Mouse (Mus musculus): ENCODE measurements around the gene Abi2.

GRCm38 (mm10) chr1:60469491-60469890 lies 60.1 kb downstream of the Abi2 start:
- TF ChIP-seq MAX (IDR thresholded peaks at IDR 0.05): no peak
- no peak for TF ChIP-seq CTCF (IDR thresholded peaks at IDR 0.05; ENCODE audit: control insufficient read depth, insufficient read depth, insufficient read length)
- no peak for TF ChIP-seq CEBPB (IDR thresholded peaks at IDR 0.05; ENCODE audit: low read depth)
- TF ChIP-seq USF1 (IDR thresholded peaks at IDR 0.05; ENCODE audit: low read depth): no peak
- no peak for TF ChIP-seq MYOD1 (IDR thresholded peaks at IDR 0.05; ENCODE audit: control insufficient read depth, insufficient read length, low read depth)
- no peak for TF ChIP-seq MYOG (IDR thresholded peaks at IDR 0.05; ENCODE audit: control insufficient read depth, extremely low read depth, insufficient read length)
- TF ChIP-seq FOSL1 (IDR thresholded peaks at IDR 0.05; ENCODE audit: insufficient read depth, low read length, poor library complexity, severe bottlenecking): no peak

All from C2C12 (cell line).